Mouse (Mus musculus): ENCODE data around the gene Gtf2f1.

GRCm38 (mm10) chr17:56996506-56996905, 14.6 kb downstream of the Gtf2f1 start:
- TF ChIP-seq CTCF (IDR thresholded peaks at IDR 0.05; ENCODE audit: low read depth) (no peak), EP300 (IDR thresholded peaks at IDR 0.05; ENCODE audit: low read depth) (no peak)

Measured in heart, postnatal 0 days (tissue).